Mouse (Mus musculus) adrenal gland (tissue): ENCODE data around the gene Dad1.

Experiments
- intact Hi-C: fragments of 180-260 bp; cut with DNase I; formaldehyde crosslinking; loops from one replicate; pipeline ENCODE4 v1.15.1; 2025
- long read RNA-seq, 2 experiments: library from polyadenylated mRNA; unstranded; transcript quantifications; one replicate each; pipeline ENCODE4 v2.0.0; 2020; ENCODE audit warnings: borderline replicate concordance in 1 of 2; ENCODE audit not compliant: insufficient replicate concordance in 1 of 2

Gene Dad1
- long read RNA-seq, experiment 1, transcript Dad1-201 (3 exons, 878 nt) = major isoform, 1,260 of 1,274 reads
- long read RNA-seq, experiment 1, partial matches to known transcripts = 5 of 1,274 reads
- long read RNA-seq, experiment 1, other reads (novel, unspliced or antisense) = 9 of 1,274 reads
- long read RNA-seq, experiment 2, transcript Dad1-201 (3 exons, 878 nt) = major isoform, 1,458 of 1,471 reads
- long read RNA-seq, experiment 2, partial matches to known transcripts = 3 of 1,471 reads
- long read RNA-seq, experiment 2, other reads (novel, unspliced or antisense) = 10 of 1,471 reads

DNA sequence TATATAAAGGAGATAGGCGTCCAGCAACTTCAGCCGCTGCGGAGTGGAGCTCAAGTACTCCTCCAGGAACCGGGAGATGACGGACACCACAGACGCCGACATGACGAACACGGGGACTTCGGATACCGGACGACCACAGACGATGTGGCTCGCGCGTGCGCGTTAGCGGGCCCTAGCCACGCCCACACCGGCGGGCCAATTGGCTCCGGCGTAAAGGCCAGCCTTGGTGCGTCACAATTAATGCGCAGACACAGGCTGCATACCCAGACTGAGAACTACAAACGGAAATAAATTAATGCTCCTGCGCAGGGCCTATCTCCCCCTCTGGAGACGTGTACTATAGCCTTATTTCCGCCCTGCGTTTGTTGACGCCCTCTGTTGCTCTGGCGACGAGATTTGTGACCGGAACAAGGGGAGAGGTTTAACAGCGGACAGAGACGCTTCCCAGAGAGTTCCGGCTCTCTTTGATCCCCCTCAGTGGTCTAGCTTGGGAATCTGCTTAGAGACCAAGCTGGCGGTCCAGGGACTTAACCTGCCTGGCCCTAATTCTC lies at the start of gene Dad1, which contains the start of gene Abhd4:
Gene Dad1 (minus strand): TSS at position 364 of the 551 bp plus-strand sequence.
Gene Abhd4 (plus strand): TSS at position 448 of the 551 bp plus-strand sequence.
- intact Hi-C loops = loop anchor here (5.0 kb wide), 1 partner anchor 263 kb away; the partner anchor contains the start of gene Prmt5

DNA sequence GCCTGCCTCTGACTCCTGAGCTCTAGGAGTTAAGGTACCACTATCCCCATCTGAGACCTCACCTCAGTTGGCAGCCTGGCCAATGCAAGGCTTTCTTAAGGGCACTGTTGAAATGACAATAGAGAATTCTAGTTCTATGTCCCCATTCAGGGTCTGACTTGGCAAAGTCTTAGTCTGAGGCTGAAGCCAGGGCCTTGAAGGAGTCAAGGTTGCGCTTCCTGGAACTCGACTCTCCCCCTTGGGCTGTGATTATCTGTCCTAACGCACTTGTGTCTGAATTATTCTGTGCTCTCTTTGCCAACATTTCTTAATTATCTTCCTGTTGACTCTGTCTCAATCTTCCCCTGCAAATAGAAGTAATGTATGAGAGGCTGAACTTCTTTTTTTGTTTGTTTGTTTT lies 46.8 kb upstream of the Dad1 start:
- intact Hi-C loops = no loop called here

DNA sequence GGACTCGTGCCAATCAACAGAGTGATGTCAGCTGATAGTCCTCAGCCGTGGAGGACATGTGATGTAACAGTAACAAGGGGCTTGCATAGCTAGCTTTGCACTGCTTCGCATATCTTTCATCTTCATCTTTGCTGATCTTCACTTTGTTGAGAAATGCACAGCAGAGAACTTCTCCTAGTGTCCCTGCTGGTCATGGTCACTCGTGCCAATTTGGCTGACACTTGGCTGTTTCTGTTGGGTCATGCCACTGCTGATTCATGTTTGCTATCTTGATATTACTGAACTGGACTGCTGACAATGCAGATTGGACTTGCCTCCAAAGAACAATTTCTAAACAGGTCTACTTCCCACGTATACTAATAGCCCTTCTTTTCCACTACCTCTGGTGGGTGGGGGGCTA lies 46.2 kb upstream of the Dad1 start:
- intact Hi-C loops = no loop called here

DNA sequence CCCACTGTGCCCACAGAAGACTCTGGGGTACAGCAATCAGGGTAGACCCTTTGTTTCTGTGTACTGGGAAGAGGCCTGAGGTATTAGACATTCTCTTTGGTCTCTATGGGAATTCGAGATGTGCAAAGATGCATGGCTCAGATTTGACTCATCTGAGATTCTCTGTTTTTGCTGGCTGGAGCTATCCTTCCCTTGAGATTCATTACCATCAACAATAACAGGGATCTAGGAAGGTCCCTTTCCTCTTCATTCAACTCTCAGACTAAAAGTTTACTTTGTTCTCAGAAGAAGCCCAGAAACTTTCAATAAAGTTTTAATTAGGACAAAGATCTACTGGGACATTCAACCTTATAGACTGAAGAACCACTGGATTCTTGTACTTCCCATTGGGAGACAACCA lies 30.9 kb upstream of the Dad1 start, which contains the start of gene Olfr49:
Gene Olfr49 (minus strand): TSS at position 101 of the 400 bp plus-strand sequence.
- intact Hi-C loops = no loop called here

DNA sequence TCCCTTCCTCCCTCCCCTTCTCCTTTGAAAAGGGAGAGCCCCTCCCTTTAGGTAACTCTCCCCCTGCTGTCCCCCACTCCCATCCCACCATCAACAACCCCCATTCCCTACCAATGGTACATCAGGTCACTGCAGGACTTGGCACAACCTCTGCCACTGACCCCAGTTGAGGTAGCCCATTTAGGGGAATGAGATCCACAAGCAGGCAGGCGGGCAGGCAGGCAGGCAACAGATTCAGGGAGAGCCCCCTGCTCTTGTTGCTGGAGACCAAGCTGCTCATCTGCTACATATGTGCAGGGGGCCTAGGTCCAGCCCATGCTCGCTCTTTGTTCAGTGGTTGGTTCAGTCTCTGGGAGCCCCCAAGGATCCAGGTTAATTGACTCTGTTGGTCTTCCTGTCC lies 22.5 kb upstream of the Dad1 start:
- intact Hi-C loops = no loop called here

DNA sequence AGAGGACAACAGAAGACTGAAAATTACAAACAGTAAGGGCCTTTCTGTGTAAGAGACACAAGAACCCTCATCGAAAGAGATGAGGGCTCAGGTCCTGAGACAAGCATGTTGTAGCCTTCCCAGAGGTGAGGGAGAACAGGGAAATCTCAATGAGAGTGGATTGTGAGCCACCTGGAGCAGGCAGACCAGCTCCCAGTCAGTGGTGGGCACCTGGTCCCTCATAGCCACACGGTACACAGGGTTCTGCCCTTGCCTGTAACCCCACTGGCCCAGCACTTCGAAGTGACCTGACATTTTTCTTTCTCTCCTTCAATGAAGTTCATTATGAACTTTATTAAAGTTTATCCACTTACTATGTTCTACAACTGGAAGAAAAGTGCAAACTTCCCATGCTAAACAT lies 18.8 kb upstream of the Dad1 start:
- intact Hi-C loops = no loop called here

DNA sequence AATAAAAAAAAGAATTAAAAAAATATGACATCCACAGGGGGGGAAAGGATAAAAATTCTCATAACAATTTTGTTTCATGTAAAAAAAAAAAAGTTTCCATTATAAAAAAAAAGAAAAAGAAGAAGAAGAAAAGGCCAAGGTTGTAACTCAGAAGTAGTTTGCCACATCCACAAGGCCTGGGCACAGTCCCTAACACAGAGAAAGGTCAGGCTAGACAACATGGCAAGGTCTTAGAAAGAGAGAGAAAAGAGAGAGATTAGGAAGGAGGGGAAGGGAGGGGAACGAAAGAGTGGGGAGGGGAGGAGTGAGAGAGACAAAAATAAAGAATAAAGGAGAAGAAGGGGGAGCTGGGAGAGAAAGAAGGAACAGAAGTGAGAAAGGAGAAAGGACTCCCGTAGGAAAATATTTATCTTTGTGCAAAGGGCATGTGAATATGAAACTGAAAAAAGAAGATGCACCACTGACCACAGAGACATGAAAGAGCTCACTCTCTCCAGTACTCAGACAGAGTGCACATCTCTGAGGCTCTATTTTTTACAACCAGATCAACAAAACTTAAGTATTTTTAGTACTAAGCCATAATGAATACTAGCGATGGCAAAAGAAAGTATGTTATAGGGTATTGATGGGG lies 18.2 kb upstream of the Dad1 start:
- intact Hi-C loops = no loop called here

DNA sequence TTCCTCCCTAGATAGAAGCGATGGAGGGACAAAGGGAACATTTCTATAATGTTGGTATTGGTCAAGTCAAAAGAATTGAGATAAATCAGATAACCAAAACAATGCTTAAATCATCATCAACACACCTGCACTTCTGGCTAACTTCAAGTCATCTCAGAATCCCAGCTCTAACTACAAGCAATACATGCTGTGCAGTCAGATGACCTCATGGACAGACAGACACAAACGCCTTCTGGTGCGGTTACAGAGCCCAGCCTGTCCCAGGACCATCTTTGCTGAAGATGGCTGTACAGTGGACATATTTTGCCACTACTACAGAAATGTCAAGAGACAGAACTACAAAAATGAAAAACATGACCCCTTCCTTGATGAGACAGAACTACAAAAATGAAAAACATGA lies 16.5 kb upstream of the Dad1 start:
- intact Hi-C loops = no loop called here

DNA sequence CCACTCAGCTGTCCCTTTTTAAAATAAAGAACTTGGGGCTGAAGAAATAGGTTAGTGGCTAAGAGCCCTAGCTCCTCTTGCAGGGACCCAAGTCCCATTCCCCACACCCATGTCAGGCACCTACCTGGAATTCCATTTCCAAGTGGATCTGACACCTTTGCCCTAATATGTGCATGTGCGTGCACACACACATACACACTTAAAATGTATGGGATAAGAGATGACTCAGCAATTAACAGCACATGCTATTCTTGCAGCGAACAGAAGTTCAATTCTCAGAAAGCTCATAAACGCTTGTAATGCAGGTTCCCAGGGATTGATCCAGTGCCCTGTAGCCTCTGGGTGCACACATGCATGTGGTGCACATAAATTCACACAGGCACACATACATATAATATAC lies 15.7 kb upstream of the Dad1 start:
- intact Hi-C loops = no loop called here

DNA sequence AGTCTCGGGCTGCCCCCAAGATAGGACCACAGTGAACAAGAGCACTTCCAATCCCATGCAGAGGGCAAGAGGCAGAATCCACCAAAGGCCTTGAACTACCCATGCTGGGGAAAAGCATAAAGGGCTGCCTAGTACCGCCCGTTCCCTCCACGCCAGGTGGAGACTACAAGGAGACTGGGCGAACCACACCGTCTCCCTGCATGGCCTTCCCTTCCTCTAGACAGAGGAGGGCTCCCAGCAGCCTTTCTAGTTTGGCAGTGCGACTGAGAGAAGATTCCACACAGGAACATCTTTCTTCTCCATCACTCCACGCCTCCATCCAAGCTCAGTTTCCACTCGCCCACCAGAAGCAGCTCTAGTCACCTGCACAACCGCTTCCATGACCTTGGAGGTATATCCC lies 14.1 kb upstream of the Dad1 start:
- intact Hi-C loops = no loop called here

DNA sequence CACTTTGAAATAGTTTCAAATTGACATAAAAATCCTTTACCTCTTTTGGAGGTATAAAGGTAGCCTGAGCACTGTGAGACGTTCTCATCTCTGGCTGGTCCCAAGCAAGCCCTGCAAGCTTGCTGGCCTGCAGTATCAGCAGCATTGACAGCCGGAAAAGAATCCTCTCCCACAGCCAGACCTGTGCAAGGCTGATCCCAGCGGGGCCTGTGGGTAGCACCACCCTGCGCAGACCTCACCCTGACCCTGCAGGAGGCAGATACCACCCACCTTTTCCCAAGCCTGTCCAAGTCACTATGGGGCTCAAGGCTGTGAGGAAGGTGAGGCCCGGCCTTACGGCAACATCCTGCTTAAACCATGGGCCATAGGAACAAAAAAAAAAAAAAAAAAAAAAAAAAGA lies 12.0 kb upstream of the Dad1 start:
- intact Hi-C loops = no loop called here

DNA sequence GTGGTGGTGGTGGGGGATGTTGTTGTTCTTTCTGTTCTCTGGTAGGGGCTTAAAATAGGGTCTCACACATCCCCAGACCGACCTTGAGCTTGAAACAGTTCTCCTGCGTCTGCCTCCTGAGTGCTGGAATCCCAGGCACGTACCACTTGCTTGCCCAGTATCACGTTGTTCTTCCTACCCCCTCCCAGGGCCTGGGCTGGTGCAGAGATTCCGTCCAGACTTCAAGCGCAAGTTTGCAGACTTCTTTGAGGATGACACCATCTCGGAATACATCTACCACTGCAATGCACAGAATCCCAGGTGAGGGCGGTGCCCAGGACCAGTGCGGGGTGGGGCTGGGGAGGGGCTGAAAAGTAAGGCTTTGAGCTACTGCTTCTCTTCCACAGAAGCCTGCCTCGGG lies 11.2 kb upstream of the Dad1 start:
- intact Hi-C loops = no loop called here

DNA sequence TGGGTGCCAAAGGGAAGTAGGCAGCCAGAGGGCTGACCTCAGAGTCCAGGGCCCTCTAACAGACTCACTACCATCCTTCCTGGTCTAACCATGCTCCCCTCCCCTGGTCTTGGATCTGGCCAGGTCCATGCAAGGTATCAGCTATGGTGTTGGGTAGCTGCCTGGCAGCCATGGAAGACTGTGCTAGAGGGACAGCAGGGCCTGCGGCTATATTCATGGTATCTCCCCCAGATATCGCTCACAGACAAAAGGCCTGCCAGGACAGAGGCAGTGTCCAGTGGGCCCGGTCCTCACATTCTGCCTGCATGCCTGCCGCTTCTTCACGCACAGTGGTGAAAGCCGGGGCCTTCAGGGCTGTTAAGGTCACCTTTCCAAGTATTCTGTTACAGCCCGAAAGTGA lies 10.3 kb upstream of the Dad1 start:
- intact Hi-C loops = no loop called here

DNA sequence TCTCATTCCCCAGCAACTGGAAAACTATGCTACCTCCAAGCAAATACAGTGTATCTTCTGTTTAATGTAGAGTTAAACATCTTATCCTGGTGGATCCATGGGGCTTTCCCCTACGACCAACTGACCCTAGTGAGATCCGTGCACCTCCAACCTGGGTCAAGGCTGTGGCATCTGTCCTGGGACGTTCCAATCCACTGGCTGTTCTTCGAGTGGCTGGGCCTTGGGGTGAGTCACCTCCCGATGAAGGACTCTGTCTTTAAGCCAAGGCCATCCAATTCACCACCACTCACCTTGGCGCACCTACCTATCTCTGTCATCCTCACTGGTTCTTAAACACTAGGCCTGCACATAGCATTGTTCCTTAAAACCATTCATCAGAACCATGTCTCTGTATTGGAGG lies 9.2 kb upstream of the Dad1 start:
- intact Hi-C loops = no loop called here

DNA sequence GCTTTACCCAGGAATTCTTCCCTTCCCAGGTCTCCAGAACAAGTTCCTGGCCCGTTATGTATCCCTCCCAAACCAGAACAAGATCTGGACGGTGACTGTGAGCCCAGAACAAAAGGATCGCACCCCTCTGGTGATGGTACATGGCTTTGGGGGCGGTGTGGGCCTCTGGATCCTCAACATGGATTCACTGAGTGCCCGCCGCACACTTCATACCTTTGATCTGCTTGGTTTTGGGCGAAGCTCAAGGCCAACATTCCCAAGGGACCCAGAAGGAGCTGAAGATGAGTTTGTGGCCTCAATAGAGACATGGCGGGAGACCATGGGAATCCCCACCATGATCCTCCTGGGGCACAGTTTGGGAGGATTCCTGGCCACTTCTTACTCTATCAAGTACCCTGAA lies 8.7 kb upstream of the Dad1 start:
- intact Hi-C loops = no loop called here

DNA sequence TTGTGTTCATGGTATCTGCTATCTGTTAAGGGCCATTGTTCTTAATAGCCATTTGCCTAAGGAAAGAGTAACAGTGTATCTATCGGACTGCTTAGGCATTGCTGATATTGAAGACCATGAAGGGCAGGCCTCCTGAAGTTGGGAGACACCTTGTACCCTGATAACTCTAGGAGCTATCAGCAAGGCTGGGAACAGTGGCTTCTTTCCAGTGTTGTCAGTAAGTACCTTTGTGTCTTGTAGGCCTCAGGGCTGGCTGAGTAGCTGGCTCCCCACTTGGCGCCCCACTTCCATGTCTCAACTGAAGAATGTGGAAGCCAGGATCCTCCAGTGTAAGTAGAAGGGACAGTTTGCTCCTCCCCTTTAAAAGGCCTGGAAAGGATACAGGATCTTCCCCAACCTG lies 7.5 kb upstream of the Dad1 start:
- intact Hi-C loops = no loop called here

DNA sequence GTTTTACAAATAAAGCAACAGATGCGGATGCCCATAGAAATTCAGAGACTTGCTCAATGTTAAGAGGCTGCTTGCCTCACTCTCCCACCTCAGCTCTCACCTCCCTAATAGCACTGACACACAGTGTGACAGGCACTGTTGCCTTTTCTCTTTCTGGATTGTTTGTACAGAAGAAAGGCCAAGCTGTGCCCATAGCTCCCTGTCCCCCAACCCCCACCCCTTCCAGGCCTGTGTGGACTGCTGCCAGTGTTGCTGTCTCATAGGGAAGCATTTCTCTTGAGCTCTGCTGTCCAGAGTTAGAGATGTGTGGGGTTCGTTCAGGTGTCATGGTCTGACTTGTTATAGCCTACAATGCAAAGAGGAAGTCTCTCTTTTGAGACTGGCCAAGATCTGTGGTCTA lies 6.3 kb upstream of the Dad1 start:
- intact Hi-C loops = no loop called here

DNA sequence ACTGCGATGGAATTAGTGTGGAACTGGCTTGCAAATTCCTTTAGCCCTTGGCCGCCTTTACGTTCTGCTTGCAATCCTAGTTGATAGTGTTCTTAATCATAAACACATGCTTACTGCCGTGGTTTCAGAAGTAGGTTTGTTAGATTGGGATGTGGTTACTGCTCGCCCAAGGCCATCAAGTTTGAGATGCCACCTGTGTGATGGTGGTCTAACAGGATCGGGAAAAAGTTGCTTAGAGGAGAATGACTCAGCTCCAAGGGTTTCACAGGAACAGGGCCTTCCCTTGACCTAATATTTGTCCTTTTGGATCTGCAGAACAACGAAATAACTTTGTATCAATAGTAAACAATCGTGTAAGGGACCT lies 5.8 kb upstream of the Dad1 start:
- intact Hi-C loops = loop anchor here (5.0 kb wide), 1 partner anchor 63 kb away; no protein-coding TSS in a partner anchor

DNA sequence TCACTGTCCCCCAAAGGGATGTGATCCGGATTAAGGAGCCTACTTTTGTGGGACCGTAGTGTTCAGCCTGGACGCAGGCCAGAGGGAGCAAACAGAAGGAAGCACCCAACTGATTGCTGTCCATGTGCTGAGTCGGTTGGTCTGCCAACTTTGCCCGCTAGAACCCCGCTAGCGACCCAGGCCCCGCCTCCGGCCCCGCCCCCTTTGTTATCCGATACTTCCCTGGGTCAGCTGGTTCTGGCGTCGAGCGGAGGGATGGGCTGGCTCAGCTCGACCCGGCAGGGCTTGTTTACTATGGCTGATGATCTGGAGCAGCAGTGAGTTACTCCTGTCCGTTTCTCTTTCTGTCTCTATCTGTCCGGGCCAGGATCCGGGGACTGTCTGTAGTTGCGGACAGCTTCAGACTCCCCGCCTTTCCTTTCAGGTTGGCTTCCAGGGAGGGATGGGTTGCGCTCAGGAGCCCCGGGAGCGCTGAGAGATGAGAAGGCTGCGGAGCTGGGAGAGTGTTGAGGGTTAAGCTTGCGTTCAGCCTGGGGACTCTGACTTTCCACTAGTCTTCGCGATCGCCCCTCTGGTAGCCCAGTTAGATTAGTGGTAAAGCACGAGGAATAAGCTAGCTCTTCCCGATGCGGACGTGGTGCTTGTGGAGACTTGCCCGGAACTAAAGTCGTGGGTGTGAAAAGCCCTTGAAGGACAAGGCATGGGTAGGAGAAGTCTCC lies 5.3 kb upstream of the Dad1 start:
- intact Hi-C loops = loop anchor here (5.0 kb wide), 1 partner anchor 63 kb away; no protein-coding TSS in a partner anchor

DNA sequence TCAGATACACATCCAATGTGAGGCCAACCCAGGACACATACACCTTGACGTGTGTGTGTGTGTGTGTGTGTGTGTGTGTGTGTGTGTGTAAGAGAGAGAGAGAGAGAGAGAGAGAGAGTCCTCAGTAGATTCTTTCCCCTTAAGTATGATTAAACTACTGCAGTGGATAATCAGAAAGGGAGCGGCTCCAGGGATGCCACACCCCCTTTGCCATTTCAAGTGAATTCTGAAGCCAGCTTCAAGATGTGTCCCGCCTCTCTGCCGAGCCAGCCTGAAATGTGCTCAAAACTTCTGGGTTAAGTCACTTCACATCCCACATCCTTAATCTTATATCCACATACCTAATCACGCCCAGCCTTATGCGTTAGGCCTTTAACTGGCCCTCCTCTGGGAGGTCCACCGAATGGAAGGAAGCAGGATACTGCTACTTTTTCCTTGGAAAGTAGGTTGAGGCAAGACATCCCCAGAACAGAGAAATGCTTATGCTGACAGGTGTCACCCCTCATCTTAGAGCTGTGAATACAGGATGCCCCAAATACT lies 4.3 kb upstream of the Dad1 start:
- intact Hi-C loops = loop anchor here (5.0 kb wide), 1 partner anchor 64 kb away; no protein-coding TSS in a partner anchor

DNA sequence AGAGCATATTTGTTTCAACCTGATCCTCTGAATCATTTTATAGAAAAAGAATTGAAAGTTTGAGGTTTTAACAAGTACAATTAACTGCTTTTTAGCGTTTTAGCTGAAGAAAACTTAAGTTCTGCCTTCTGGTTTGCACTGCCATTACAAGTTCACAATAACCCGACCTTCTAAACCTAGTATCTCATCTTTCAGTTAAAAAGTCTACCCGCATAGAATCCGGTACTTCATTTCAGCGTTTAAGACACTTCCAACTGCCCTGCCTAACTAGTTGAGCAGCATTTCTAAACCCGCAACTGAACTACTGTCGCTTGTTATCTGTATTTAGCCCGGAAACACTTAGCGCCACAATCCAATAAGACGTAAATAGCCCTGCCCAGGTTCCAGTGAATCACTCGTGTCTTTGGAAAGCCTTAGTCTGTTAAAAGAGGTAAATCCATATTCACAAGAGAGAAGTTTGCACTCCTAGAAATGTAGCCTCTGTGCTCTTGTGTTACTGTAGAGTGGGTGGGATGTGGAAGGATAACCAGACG lies 832 bp upstream of the Dad1 start:
- intact Hi-C loops = loop anchor here (5.0 kb wide), 2 partner anchors 68 to 263 kb away; partner anchors contain the start of gene Prmt5
